Mouse (Mus musculus): ENCODE measurements at regions not wholly inside any gene's neighbourhood (a gene's known extent, or its start where the extent isn't known, plus 50 kb on each side); places are given as distances from the start of the nearest gene placed in this dataset.

GRCm38 (mm10) chr17:80786858-80787257, 58.6 kb upstream of the Map4k3 start:
- no peak for TF ChIP-seq CTCF (IDR thresholded peaks at IDR 0.05; ENCODE audit: borderline replicate concordance, insufficient read depth, low read length)
- TF ChIP-seq POLR2A (IDR thresholded peaks at IDR 0.05; ENCODE audit: low read depth, low read length), result no peak
